Mouse (Mus musculus) hematopoietic stem cell, adult 5-6 weeks (primary cell): ENCODE measurements around the gene Nfatc2ip. TPM values are rescaled to one million over a fixed set of nuclear protein-coding genes. Genes with fewer than 3 reads are reported as not detected.
"Not testable (repeated sequence)": the region's sequence is repeated elsewhere in the genome, so short reads cannot be mapped to it uniquely, and the experiment has no call there.

Experiments used
- ATAC-seq, 2 experiments: fragments of 125-278 bp in 1 of 2; replicated peaks in 1 of 2; 2 replicates each; pipeline ENCODE4 v1.8.0; 2016 to 2017; ENCODE audit warnings: inconsistent platforms in 2 of 2, mild to moderate bottlenecking in 2 of 2, moderate number of reproducible peaks in 2 of 2, low read depth in 1 of 2, moderate TSS enrichment in 1 of 2; ENCODE audit not compliant: low FRiP score in 2 of 2, poor library complexity in 2 of 2, severe bottlenecking in 2 of 2, insufficient read depth in 1 of 2, low TSS enrichment in 1 of 2
- total RNA-seq: library from RNA; stranded (forward); fragments of 172-1452, 232-1000 nt; gene quantifications from 2 replicates; pipeline ENCODE4 v1.2.3, GENCODE M21; 2017

The Nfatc2ip gene
- total RNA-seq, 1 experiment from 2014 or later = 14.4 TPM

DNA sequence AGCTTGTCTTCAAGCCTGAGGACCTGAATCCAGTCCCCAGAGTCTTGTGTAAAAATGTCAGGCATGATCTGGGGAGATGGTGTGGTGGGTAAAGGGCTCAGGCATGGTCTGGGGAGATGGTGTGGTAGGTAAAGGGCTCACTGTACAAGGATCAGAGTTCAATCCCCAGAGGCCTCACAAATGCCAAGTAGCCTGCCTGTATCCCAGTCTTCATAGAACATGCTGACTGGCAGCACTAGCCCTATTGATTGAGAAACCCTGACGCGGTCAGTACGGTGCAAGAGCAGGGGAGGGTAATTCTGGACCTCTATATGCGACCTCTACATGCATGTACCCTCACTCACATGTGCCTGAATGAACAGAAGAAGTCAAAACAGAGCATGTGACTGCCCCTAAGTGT lies 21.1 kb upstream of the Nfatc2ip start:
- ATAC-seq = no peak

DNA sequence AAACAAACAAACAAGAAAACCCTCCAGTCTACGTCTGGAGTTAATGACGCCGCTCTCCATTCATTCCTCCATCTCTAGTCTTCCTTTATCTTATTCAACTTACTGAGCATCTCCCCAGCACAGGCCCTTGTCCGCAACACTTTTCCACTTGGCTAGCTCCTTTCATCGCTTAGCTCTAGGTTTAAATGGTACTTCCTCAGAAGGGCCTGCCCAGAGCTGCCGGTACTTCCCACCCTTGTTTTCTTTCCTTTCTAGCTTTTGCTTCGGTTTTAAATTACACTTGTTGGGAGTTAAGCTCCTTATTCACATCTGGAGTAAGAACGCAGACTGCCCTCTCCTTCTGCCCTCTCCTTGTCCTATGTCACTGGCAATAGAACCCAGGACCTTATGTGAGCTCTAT lies 20.5 kb upstream of the Nfatc2ip start:
- no peak for ATAC-seq

DNA sequence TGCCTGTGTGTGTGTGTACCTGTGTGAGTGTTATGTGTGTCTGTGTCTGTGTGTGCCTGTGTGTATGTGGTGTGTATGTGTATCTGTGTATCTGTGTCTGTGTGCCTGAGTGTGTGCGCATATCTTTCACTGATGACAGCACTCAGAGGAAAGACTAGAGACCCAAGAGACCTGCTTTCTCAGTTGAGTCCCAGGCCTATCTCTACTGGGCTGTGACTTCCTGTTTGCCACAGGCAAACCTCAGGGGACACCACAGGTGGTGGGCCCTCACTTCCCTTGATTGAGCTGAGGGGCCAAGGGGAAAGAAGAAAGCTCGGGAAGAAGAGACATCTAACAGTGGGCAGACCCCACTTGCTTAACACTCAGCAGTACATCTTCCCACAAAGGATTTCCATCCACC lies 20.1 kb upstream of the Nfatc2ip start:
- ATAC-seq = peak; percentile 64 to 67

DNA sequence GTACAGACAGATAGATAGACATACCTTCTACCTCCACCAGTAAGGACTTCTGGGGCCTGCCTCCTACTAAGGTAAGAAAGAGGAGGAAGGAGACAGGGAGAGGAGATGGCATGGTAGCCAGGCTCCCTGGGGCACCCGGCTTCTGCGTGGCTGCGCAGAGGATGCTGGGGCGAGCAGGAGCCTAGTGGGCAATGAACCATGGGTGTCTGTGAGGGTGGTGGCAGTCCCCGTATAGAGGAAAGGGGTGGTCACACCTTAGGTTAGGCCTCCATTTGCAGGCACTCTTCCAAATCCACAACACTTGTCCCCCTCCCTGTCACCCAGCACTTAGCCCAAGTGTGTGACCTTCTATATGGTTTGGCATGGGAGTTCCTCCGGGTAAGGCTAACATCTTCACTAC lies 18.2 kb upstream of the Nfatc2ip start, which contains the start of gene Cd19:
Gene Cd19 (minus strand): TSS at position 165 of the 400 bp plus-strand sequence.
- ATAC-seq = no peak

DNA sequence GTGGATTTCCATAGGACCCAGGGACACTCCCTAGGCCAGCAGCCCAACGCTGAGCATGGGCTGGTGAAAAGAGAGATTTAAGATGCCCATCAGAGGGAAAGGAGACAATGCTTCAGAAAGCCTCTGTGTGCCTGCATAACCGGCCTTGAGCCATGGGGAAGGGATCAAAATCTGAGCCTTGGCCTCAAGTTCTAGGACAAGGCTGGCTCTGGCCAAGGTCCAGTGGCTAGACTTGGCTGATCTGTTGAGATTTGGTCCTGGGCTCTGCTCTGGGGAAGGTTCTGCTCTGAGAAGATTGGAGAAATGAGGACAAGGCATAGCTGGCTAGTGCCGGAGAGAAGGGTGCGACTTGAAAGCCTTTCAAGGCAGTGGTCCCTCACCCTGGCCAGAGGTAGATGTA lies 14.5 kb upstream of the Nfatc2ip start:
- no peak for ATAC-seq

DNA sequence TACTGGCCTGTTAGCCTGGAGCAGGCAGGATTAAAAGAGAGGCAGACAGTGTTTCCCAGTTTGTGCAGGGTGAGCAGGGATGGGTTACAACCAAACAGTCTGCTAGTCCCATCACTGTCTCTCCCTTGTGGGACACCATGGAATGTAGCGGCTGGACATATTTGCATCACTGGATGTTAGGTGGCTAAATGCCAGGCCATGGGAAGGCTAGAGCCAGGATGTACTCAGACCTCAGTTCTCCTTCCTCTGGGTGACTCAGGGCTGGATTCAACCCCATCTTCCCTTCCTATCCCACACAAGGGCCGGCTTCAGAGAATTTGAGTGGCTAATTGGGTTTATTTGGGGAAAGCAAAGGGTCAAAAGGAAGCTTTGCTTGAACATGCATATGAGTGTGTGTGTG lies 12.1 kb upstream of the Nfatc2ip start:
- ATAC-seq = no peak

DNA sequence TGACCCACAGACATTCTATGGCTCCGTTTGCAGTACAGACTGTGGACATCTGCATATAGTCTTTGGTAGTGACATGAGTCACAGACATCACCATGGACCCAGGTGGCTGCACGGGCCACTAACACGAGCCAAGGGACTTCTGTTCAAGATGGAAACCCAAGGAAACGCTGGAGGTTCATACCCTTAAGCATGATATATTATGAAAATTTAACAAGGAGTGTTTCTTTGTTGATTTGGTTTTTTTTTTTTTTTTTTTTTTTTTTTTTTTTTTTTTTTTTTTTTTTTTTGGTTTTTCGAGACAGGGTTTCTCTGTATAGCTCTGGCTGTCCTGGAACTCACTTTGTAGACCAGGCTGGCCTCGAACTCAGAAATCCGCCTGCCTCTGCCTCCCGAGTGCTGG lies 6.0 kb upstream of the Nfatc2ip start:
- not testable (repeated sequence) for ATAC-seq

DNA sequence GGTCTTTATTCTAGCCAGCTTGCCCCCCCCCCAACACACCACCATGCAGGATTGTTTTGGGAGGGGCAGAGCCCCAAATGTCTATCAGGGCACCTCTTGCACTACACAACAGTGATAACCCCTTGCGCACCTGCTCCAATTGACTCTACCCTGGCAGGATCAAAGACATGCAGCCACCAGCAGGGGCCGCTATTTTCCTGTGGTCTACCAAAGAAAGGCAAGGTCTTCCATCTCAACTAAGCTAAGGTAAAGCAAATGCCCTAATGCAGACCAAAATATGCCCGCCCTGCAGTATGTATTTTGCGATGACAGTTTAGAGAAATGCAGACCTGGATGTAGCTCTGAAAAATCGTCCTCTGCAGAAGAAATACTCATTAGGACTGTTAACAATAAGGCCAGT lies 3.0 kb upstream of the Nfatc2ip start:
- peak; percentile 31 to 58; a peak in 2 of 4 replicates for ATAC-seq

DNA sequence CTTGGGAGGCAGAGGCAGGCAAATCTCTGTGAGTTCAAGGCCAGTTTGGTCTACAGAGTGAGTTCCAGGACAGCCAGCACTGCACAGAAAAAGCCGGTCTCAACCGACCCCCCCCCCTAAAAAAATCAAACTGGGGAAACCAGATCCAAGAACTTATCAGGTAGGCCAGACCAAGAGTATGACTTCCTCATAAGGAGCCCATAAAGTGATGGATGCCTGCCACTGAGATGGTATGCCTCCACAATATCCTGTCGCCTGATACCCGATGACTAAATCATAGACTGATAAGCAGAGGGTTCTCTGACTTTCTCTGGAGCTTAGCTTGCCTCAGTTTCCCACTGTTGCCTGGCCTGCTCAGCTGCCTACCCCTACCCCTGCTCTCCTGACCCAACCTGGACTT lies 1.3 kb upstream of the Nfatc2ip start:
- ATAC-seq = no peak

DNA sequence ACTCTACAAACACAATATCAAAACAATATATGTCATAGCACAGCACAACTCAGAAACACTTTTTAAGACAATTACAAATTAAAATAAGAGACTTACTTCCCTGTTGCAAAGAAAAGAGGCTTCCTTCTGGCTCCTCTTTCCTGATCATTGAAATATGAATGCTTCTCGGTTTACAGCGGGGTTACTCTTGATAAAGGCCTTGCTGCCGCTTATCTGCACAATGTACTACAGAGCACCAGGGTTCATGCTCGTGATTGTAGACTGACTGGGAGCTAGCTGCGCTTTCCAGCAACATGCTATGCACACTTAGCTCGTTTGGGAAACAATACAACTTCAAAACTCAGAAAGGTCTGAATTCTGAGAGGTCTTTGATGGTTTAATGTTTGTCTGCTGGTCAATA lies 684 bp upstream of the Nfatc2ip start:
- no peak for ATAC-seq

DNA sequence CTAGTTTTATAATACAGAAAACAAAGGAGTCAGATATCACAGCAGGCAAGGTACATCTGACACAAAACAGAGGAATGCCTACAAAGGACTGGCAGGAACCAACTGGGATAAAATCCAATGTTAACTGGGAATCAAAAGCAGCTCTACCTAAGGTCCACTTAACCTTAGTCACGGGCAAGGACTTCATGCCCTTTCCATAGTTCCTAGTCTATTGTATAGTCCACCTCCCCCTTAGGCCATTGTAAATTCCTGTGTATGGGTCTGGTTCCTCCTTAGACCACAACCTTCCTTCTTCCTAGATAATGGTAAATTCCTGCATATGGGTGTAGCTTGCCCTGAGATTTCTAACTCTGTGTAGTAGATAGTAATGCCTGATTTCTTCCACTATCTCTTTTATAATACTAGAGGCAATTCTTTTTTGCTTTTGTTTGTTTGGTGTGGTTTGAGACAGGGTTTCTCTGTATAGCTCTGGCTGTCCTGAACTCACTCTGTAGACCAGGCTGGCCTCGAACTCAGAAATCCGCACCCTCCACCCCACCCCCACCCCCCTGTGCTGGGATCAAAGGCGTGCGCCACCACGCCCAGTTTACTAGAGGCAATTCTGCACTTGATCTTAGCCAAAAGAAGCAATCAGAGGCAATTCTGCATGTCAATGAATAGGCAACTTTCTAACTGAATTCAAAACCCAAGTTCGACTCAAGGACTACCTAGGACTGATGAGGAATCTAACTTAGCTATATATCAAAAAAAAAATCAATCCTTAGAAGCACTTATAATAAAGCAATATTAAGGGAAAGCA lies 4.3 kb downstream of the Nfatc2ip start:
- ATAC-seq = not testable (repeated sequence)

DNA sequence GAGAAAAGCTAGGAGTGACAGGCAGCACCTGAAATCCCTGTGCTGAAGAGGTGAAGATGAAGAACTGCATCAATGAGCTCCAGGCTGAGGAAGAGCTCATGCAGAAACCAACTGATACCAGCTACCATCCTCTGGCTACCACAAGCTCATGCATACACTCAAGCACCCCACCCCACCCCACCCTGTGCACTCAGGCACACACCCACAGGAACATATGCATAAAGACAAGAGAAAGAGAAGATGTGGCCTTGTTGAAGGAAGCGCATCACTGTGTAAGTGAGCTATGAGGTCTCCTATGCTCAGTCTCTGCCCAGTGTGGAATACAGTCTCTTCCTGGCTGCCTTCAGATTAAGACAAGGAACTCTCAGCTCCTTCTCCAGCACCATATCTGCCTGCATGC lies 8.4 kb downstream of the Nfatc2ip start:
- ATAC-seq = no peak

DNA sequence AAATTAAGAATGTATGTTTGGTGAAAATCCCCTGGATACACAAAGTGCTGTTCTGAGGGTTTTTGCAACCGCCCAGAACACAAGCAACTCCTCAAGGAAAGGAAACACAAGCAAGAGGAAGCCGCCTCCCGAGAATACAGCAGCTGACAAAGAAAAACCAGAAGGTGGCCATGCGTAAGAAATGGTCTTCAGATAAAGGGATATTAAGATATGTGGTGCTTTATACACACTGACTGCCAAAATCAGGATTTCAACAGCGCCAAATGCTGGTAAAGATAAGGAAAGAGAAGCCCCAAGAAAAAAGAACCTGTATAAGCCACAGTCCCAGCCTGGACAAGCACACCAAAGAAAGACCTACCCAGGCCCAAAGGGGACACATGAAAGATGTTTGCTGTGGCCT lies 13.0 kb downstream of the Nfatc2ip start:
- no peak for ATAC-seq

DNA sequence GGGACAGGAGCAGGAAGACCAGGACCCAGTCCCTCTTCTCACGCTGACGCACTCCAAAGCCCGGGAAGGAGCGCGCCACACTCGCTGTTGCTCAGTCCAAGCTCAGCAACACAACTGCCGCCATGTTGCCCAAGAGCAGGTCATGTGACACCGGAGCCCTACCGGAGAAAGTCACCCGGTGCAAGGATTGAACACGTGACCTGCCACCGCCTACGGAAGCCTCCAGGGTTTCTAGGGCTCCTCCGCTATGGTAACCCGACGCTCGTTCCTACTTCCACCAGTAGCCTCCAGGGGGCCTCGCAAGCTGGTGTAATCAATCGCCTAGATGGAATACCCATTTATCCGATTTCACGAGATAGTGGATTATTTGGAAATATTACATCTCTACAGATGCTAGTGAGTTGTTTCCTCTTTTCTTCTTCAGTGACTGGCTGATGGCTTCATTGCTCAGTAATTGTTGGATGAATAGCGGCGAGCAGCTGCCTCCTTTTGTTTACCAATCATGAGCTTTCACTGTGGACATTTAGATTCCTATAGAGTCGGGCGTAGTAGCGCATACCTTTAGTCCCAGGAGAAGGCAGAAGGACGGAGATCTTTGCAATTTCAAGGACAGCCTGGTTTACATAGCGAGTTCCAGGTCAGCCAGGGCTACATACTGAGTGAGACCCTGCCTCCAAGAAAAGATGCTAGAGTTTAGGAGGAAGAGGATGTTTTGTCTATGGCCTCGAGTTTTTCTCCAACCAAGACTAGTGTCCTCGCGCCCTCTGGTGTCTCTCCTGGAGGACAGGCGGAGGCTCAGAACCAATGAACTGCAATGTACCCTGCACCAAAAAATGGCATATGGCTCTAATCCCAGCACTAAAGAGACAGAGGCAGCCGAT lies 19.0 kb downstream of the Nfatc2ip start, which contains the start of gene Spns1:
Gene Spns1 (minus strand): TSS at position 173 of the 881 bp plus-strand sequence.
- peak; percentile 93 to 94 for ATAC-seq

DNA sequence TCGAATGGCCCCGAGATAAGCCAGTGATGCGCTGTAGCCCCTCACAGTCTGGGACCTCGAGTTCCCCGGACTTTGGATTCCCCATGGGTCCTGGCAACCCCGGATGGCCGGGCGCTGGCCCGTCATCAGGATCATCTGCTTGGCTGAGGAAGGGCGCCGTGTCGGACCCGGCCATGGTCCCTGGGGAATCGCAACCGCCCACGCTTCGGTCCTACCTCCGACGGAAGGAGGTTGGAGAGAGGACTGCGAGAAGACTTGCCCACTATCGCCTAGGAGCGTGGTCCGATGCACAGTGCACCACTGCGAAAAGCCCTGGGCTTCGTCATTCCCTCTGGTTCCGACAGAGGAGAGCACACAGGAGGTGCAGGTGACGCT lies 19.6 kb downstream of the Nfatc2ip start:
- peak in 1 of 2 experiments; percentile 8; a peak in 1 of 4 replicates for ATAC-seq

DNA sequence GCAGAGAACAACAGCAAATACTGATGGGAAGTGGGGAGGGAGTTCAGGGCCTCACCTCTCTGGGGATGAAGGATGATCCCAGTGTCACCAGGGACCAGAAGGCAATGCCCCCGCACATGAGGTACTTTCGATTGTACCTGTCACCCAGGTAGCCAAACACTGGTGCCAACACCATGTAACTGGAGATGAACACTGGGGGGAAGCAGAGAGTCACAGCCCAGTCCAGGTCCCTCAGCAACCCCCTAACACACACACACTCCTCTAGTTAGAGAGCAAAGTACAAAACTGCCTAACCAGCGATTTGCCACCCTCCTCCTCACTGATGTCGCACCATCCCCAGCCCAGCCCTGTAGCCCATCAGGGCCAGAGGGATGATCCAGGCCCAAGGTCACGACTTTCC lies 21.5 kb downstream of the Nfatc2ip start:
- ATAC-seq = no peak

DNA sequence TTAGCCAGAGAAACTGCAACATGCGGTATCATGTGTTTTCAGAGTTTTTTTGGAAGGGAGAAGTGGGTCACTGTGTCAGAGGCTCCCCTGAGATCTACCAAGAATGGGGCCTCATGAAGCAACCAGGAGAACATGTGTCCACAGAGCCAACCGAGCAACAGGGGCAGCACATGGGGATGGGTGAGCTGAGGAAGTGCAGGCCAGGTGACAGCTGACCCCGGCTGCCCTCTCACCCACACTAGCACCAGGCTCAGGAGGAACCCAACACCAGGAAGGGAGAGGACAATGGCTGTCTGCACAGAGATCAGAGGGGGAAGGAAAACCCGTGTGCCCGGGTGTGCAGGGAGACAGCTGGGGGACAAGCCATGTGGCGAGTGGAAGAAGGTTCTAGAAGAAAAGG lies 22.0 kb downstream of the Nfatc2ip start:
- ATAC-seq = no peak

DNA sequence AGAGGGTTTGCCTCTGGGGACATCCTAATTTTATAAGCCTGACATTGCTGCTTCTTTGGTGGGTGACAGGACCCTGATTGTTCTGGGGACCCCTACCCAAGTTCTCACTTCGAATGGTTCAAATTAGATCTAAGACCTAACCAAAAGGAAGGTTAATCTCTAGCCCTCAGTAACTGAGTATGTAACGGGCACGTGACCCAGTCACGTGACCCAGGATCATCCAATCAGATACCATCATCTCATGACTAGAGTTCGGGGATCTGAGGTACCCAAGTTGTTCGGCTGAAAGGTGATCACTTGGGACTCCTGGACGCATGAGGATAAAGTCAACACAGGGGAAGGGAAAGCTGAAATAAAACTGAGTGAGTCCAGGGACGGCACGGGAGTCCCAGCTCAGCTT lies 23.5 kb downstream of the Nfatc2ip start:
- no peak for ATAC-seq
